Comparison of ENCODE assay signal across 8 mouse cellular contexts in genomic region chr19:57243606-57244005, GRCm38 (mm10).
DNase-seq lines count a peak whose midpoint lies in the region; ATAC-seq and TF ChIP-seq lines count a peak whose summit lies in the region.

No protein-coding gene starts in this region.

- ATAC-seq in liver, embryonic 11.5 days (replicated peaks; ENCODE audit: low FRiP score) = no peak
- no peak for ATAC-seq in heart, embryonic 14.5 days (ENCODE audit: insufficient number of reproducible peaks, insufficient read depth, low FRiP score, low read depth)
- no peak for ATAC-seq in limb, embryonic 15.5 days (ENCODE audit: insufficient number of reproducible peaks, low FRiP score, low TSS enrichment, low read depth)
- no peak for ATAC-seq in midbrain, embryonic 14.5 days (ENCODE audit: low FRiP score, low TSS enrichment)
- ATAC-seq in midbrain, embryonic 16.5 days = no peak

- no peak overlapping the region for H3K9ac ChIP-seq in liver, adult 2 months (ENCODE audit: low read depth, low read length)
- H3K9ac ChIP-seq in liver, embryonic 11.5 days (ENCODE audit: low read depth, low read length) = no peak overlapping the region
- H3K9ac ChIP-seq in heart, embryonic 14.5 days (ENCODE audit: low read length) = no peak overlapping the region
- H3K9ac ChIP-seq in limb, embryonic 15.5 days = no peak overlapping the region
- no peak overlapping the region for H3K9ac ChIP-seq in midbrain, embryonic 14.5 days (replicated peaks; ENCODE audit: low read length)
- no peak overlapping the region for H3K9ac ChIP-seq in midbrain, embryonic 16.5 days (ENCODE audit: low read depth, low read length)

- 61% methylated on average over 8 of the region's 8 CpGs for WGBS in liver, adult 2 months
- 81% methylated on average over 8 of the region's 8 CpGs for WGBS in liver, embryonic 11.5 days
- WGBS in heart, embryonic 14.5 days = 54% methylated on average over 8 of the region's 8 CpGs
- WGBS in limb, embryonic 15.5 days = 43% methylated on average over 8 of the region's 8 CpGs
- 81% methylated on average over 8 of the region's 8 CpGs for WGBS in midbrain, embryonic 14.5 days
- WGBS in midbrain, embryonic 16.5 days = 74% methylated on average over 8 of the region's 8 CpGs

- no peak for TF ChIP-seq POLR2A in liver, adult 2 months (IDR thresholded peaks at IDR 0.05; ENCODE audit: extremely low read depth, insufficient read depth, low read length)

- no peak overlapping the region for H3K4me2 ChIP-seq in liver, embryonic 11.5 days
- H3K4me2 ChIP-seq in heart, embryonic 14.5 days (ENCODE audit: low read length) = peak overlapping the region; percentile 31
- 0 out of 2 replicates have a peak overlapping the region, but pooled peaks have one; percentile 0 for H3K4me2 ChIP-seq in limb, embryonic 15.5 days
- H3K4me2 ChIP-seq in midbrain, embryonic 14.5 days (ENCODE audit: low read length) = no peak overlapping the region
- H3K4me2 ChIP-seq in midbrain, embryonic 16.5 days (ENCODE audit: low read length) = no peak overlapping the region

- H3K9me3 ChIP-seq in liver, embryonic 11.5 days (ENCODE audit: control insufficient read depth, low read length) = no peaks in the 10 kb centered on the region
- H3K9me3 ChIP-seq in heart, embryonic 14.5 days (ENCODE audit: control insufficient read depth, low read length) = no peaks in the 10 kb centered on the region
- H3K9me3 ChIP-seq in limb, embryonic 15.5 days = no peaks in the 10 kb centered on the region
- H3K9me3 ChIP-seq in midbrain, embryonic 14.5 days (ENCODE audit: control insufficient read depth, low read length) = no peaks in the 10 kb centered on the region
- no peaks in the 10 kb centered on the region for H3K9me3 ChIP-seq in midbrain, embryonic 16.5 days (replicated peaks; ENCODE audit: control insufficient read depth, low read length, poor library complexity, severe bottlenecking)

- DNase-seq in liver, adult 2 months (ENCODE audit: extremely low read depth, low read depth, low spot score) = peak; percentile 48
- no peak for DNase-seq in liver, embryonic 11.5 days (ENCODE audit: low spot score)
- DNase-seq in adrenal gland, adult 18-20 months (ENCODE audit: low spot score in 2 of 2) = peak; percentile 36 to 40
- no peak for DNase-seq in left cerebral cortex, adult 18-20 months (ENCODE audit: low spot score in 2 of 2)
- DNase-seq in midbrain, embryonic 14.5 days = no peak

- H3K27ac ChIP-seq in liver, adult 2 months (replicated peaks; ENCODE audit: insufficient read depth, low read depth, low read length) = no peak overlapping the region
- no peak overlapping the region for H3K27ac ChIP-seq in liver, embryonic 11.5 days (ENCODE audit: low read depth, low read length)
- H3K27ac ChIP-seq in heart, embryonic 14.5 days (replicated peaks in 1 of 2; ENCODE audit: control insufficient read depth in 1 of 2, insufficient read depth in 1 of 2, low read depth in 2 of 2, low read length in 2 of 2) = no peak overlapping the region
- 0 out of 2 replicates have a peak overlapping the region, but pooled peaks have one; percentile 6 for H3K27ac ChIP-seq in limb, embryonic 15.5 days
- H3K27ac ChIP-seq in midbrain, embryonic 14.5 days (replicated peaks; ENCODE audit: low read depth, low read length) = no peak overlapping the region
- H3K27ac ChIP-seq in midbrain, embryonic 16.5 days (ENCODE audit: low read length) = no peak overlapping the region

- H3K36me3 ChIP-seq in liver, adult 2 months (ENCODE audit: control insufficient read depth, insufficient read depth, low read length) = no peaks in the 10 kb centered on the region
- no peaks in the 10 kb centered on the region for H3K36me3 ChIP-seq in liver, embryonic 11.5 days (ENCODE audit: control insufficient read depth, insufficient read depth, low read length)
- no peaks in the 10 kb centered on the region for H3K36me3 ChIP-seq in heart, embryonic 14.5 days (ENCODE audit: control insufficient read depth, insufficient read depth, low read length)
- no peaks in the 10 kb centered on the region for H3K36me3 ChIP-seq in limb, embryonic 15.5 days
- no peaks in the 10 kb centered on the region for H3K36me3 ChIP-seq in midbrain, embryonic 14.5 days (ENCODE audit: control insufficient read depth, insufficient read depth, low read length)
- no peaks in the 10 kb centered on the region for H3K36me3 ChIP-seq in midbrain, embryonic 16.5 days (ENCODE audit: control insufficient read depth, insufficient read depth, low read length)

- no peak for TF ChIP-seq CTCF in liver, adult 2 months (IDR thresholded peaks at IDR 0.05; ENCODE audit: low read depth, low read length)

- H3K4me3 ChIP-seq in liver, adult 2 months (ENCODE audit: insufficient read depth, low read depth, low read length) = no peak overlapping the region
- H3K4me3 ChIP-seq in liver, embryonic 11.5 days (ENCODE audit: low read depth, low read length) = no peak overlapping the region
- no peak overlapping the region for H3K4me3 ChIP-seq in heart, embryonic 14.5 days (ENCODE audit: control insufficient read depth in 1 of 2, insufficient read depth in 1 of 2, low read depth in 1 of 2, low read length in 2 of 2)
- H3K4me3 ChIP-seq in limb, embryonic 15.5 days = no peak overlapping the region
- no peak overlapping the region for H3K4me3 ChIP-seq in midbrain, embryonic 14.5 days (replicated peaks; ENCODE audit: low read depth, low read length)
- no peak overlapping the region for H3K4me3 ChIP-seq in midbrain, embryonic 16.5 days (ENCODE audit: low read depth, low read length)

- H3K79me2 ChIP-seq in liver, adult 2 months (ENCODE audit: control insufficient read depth, insufficient read depth, low read length) = no peaks in the 10 kb centered on the region

- H3K27me3 ChIP-seq in liver, adult 2 months (ENCODE audit: control insufficient read depth, insufficient read depth, low read length) = no peaks in the 10 kb centered on the region
- no peaks in the 10 kb centered on the region for H3K27me3 ChIP-seq in liver, embryonic 11.5 days (replicated peaks; ENCODE audit: control insufficient read depth, insufficient read depth, low read length)
- H3K27me3 ChIP-seq in heart, embryonic 14.5 days (ENCODE audit: control insufficient read depth, insufficient read depth, low read length) = no peaks in the 10 kb centered on the region
- no peaks in the 10 kb centered on the region; the same call in 1 of the 2 replicates for H3K27me3 ChIP-seq in limb, embryonic 15.5 days
- H3K27me3 ChIP-seq in midbrain, embryonic 14.5 days (ENCODE audit: control insufficient read depth, insufficient read depth, low read length) = no peaks in the 10 kb centered on the region
- no peaks in the 10 kb centered on the region for H3K27me3 ChIP-seq in midbrain, embryonic 16.5 days (ENCODE audit: control insufficient read depth, insufficient read depth, low read depth, low read length)

- peaks cover 8% of the 10 kb centered on the region for H3K4me1 ChIP-seq in liver, adult 2 months (ENCODE audit: control insufficient read depth, insufficient read depth, low read length)
- H3K4me1 ChIP-seq in liver, embryonic 11.5 days (replicated peaks; ENCODE audit: control insufficient read depth, insufficient read depth, low read length) = no peaks in the 10 kb centered on the region
- H3K4me1 ChIP-seq in heart, embryonic 14.5 days (ENCODE audit: control insufficient read depth in 2 of 2, insufficient read depth in 2 of 2, low read length in 2 of 2) = peaks cover 27 to 54% of the 10 kb centered on the region in 2 experiments
- H3K4me1 ChIP-seq in limb, embryonic 15.5 days = peaks cover 42% of the 10 kb centered on the region
- no peaks in the 10 kb centered on the region for H3K4me1 ChIP-seq in midbrain, embryonic 14.5 days (ENCODE audit: control insufficient read depth, insufficient read depth, low read length)
- peaks cover 5% of the 10 kb centered on the region; the same call in 1 of the 2 replicates for H3K4me1 ChIP-seq in midbrain, embryonic 16.5 days (ENCODE audit: control insufficient read depth, insufficient read depth, low read length)

Comparison
In these comparisons a context has a peak if more than half of its experiments do, and no peak if none do; other contexts are left out.
1. DNase-seq: peak in liver, adult 2 months (single experiment) and adrenal gland, adult 18-20 months (2 of 2); none in liver, embryonic 11.5 days (single experiment), left cerebral cortex, adult 18-20 months (0 of 2) and midbrain, embryonic 14.5 days (single experiment).
2. H3K4me2 ChIP-seq: peak in heart, embryonic 14.5 days (single experiment) and limb, embryonic 15.5 days (single experiment); none in liver, embryonic 11.5 days (single experiment), midbrain, embryonic 14.5 days (single experiment) and midbrain, embryonic 16.5 days (single experiment).